Mouse (Mus musculus) spleen, adult 18-20 months (tissue): ENCODE data around the gene Shank2.

Source experiments
- DNase-seq, 2 experiments: peaks; one replicate each; pipeline ENCODE4 v3.0.0; 2022; ENCODE audit warnings: mixed read lengths in 2 of 2

Gene Shank2

GRCm38 (mm10) chr7:144438811-144439210 lies 437.1 kb downstream of the Shank2 start:
- no peak for DNase-seq

- DNase-seq = no peak
These were observed 439.7 kb downstream of the Shank2 start for GRCm38 (mm10) chr7:144441466-144441865.

DNA sequence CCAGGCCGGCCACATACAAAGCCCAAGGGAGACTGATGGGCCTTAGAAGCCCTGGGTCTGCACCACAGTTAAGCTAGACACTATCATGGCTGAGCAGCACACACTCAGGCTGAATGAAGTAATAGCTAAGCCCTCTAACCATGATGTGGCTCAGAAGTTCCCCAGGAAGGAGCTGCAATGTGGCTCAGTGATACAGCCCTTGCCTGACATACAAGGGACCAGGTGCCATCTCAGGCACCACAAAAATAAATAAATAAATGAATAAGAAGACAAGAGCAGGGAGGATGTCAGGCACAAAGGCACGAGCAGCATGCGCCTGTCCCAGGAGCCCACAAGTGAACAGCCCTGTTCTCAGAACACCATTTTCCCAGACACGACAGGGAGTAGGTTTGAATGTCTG lies 440.2 kb downstream of the Shank2 start:
- DNase-seq = no peak

DNA sequence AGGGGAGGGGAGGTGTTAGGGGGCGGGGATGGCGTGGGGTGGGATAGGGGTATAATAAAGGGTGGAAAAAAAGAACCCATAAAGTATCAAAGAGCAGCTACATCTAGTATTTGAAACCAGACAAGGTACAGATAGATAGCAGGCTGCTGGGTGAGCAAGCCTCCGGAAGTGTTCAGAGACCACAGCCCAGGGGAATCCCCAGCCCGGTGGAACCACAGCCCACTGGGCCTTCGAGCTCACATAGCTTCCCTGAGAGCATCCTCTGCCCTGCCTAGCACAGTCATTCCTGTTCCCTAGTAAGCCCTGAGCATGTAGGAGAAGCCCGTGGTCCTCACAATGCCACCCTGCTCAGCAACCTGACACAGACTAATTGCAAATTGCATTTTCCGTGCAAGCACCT lies 443.1 kb downstream of the Shank2 start:
- DNase-seq = peak; percentile 67 to 69

GRCm38 (mm10) chr7:144447146-144447545 lies 445.4 kb downstream of the Shank2 start:
- DNase-seq = peak; percentile 42 to 48

- no peak for DNase-seq
These were observed 446.5 kb downstream of the Shank2 start for GRCm38 (mm10) chr7:144448186-144448585.

DNA sequence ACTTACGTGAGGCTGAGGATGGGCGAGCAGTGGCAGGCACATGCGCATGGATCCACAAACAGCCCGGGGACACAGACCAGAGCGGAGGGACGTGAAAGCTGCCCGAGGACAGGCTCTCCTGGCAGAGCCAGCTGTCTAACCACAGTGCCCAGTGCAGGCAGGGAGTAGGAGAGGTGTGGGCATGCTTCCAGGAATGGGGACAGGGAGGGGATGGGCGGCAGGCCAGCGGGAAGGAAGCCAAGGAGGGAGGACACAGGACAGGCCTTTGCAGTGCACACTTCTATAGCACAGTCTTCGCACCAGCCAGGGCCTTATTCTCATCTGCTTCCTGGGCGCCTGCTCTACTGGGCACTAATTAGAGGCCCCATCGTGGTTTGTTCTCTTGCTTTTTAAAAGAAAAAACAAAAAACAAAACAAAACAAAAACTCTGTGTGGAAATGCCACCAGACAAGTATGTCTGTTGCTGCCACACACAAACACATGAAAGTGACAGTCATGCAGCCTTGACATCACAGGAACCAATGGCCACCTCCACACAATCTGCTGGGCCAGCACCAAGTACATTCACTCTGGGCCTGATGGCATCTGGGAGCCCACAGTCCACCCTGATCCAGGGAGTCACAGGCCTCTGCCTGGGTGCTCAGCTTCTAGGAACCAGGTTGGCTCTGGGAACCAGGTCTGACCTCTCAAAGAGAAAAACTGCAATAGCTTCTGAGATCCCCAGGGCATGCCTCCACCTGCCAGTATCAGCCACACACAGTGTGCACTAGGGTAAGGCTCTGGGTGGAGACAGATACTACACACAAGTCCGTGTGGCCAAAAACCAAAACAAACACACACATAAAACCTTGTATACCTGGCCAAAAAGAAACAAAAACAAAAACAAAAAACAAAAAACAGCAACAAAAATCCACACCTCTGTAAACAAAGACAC lies 448.2 kb downstream of the Shank2 start:
- no peak for DNase-seq

GRCm38 (mm10) chr7:144450661-144451060 lies 448.9 kb downstream of the Shank2 start:
- DNase-seq = no peak

DNA sequence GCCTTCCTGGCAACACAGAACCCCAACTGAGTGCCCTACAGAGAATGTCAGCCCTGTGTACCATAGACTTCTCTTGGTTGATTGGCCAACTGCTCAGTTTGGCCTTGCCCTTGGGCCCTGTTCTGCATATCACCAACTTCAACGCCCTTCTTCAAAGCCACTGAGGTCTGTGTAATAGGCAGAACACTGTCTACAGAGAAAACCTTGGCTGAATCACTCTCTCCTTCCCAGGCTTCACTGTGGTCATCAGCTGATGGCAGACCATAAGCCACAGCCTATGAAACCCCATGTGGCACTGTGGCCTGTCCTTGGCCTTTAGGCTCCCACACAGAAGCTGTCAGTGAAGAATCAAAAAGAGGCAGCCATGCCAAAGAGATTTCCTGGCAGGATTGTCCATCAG lies 457.2 kb downstream of the Shank2 start:
- DNase-seq = no peak

DNA sequence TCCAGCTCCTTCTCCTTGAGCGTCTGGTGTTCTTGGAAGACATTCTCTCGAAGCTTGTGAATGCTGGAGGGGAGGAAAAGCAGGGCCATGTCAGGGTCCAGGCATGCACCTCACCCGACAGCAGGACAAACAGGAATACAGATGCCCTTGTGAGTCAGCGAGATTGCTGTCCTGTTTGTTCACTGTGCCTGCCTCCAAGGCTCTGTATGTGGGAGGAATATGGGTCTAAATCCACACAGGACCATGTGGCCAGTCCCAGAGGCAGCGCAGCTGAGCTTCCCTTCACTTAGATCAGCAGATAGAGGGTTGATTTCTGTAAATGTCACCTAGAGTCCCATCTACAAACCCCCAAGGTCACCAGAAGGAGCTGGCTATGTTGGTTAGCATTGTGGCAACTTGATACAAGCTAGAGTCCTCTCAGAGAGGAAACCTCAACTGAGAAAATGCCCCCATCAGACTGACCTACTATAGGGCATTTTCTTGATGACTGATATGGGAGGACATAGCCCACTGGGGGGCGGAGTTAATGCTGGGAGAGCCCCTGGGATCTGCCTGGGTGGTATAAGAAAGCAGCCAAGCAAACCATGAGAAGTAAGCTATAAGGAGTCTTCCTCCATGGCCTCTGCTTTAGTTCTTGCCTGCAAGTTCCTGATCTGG lies 459.6 kb downstream of the Shank2 start:
- DNase-seq = no peak

DNA sequence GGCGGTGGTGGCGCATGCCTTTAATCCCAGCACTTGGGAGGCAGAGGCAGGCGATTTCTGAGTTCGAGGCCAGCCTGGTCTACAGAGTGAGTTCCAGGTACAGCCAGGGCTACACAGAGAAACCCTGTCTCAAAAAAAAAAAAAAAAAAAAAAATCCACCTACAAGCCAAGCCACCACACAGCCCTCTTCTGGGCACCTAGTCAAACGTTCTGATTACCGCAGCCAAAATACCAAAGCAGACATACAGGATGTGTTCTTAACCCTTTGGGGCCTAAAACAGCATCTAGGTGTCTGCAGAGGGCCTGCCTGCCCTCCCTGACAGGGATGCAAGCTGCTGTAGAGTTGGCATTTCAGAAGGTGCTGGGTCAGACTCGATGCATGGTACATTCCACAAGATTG lies 460.8 kb downstream of the Shank2 start:
- DNase-seq = no peak

- DNase-seq = no peak
These were observed 467.0 kb downstream of the Shank2 start for GRCm38 (mm10) chr7:144468741-144469140.

DNA sequence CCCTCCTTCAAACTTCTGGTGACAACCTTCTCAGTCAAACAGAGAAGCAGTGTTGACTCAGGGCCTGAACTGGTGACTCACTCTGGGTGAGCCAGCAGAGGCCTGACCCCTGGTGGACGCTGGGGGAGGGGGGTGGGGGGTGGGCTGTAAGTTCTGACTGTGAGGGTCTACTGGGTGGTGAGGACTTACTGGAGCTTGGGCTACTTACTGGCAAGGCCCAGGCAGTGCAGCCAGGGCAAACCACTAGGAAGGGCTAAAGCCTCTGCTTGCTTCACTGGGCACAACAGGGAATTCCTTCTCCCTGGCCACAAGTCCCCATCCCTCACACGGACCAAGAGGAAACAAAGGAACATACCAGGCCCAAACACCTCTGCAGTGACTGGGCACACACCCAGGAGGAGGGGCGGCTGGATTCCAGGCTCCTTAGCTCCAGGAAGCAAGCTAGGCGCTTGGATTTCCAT lies 467.5 kb downstream of the Shank2 start:
- DNase-seq = no peak

DNA sequence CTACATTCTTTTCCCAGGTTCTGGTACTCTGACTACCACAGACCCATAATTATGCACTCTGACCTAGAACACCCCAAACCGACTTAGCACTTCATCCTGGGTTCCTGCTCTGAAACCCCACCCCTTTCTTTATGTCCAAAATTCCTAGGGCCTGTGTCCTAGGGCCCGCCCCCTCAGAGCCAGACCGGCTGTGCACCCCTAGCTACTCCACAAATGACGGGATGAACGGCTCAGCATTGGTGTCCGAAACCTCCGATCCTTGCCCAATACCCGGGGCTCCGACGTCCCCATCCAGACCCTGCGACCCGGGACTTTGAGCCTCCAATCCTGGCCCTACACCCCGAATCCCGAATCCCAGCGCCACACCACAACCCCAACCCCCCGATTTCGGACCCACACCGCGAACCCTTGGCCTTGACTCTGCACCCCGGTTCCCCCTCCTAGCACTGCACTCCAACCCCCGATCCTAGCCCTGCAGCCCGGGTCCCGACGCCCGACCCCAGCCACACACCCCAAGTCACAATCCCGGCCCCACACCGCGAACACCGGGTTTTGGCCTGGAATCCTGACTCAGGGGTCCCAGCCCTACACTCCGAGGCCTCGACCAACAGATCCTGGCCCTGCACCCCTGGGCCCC lies 468.3 kb downstream of the Shank2 start:
- DNase-seq = no peak

DNA sequence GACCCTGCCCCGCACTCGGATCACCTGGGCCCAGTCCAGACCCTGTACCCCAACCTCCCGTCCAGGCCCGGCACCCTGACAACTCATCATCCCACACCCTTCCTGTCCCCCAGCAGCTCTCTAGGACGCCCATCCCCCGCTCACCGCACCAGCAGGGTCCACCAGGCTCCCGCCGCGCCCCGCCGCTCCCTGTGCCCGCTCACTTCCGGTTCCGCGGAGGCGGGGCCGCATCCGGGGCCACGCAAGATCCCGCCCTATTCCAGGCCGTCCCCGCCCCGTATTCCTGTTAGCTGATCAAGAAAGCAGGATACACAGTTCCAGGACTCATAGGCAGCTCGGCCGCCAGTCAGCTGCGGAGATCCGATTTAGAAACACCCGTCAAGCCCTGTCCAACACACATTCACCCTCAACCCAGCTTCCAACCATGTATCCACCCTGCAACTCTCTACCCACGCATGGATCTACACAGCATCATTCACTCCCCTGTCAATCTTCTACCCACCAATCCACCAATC lies 468.9 kb downstream of the Shank2 start, which contains the start of gene Cttn:
Gene Cttn (minus strand): TSS at position 465 of the 515 bp plus-strand sequence.
- peak; percentile 20 to 38 for DNase-seq

DNA sequence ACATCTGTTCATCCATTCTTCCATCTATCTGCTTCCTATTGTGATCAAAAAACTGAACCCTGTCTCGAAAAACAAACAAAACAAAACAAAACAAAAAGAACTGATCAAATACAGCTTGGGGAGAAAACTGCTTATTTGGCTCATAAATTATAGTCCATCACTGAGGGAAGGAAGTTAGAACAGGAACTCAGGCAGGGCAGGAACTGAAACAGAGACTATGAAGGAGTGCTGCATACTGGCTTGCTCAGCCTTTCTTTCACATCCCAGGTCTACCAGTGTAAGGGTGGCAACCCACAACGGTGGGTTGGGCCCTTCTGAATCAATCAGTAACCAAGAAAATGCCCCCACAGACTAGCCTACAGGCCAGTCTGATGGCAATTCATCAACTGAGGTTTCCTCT lies 469.4 kb downstream of the Shank2 start:
- DNase-seq = no peak

- no peak for DNase-seq
These were observed 471.8 kb downstream of the Shank2 start for GRCm38 (mm10) chr7:144473486-144473885.
